Mouse (Mus musculus): ENCODE results near the gene Lcn12.

The Lcn12 gene

GRCm38 (mm10) chr2:25458911-25459310, 34.8 kb downstream of the Lcn12 start:
- DNase-seq: no peak

- no peak for DNase-seq
These were observed 36.5 kb downstream of the Lcn12 start for GRCm38 (mm10) chr2:25457022-25457896.

GRCm38 (mm10) chr2:25456205-25456953, 37.3 kb downstream of the Lcn12 start, which contains the start of gene Clic3:
Gene Clic3 (plus strand): TSS chr2:25456838.
- DNase-seq: no peak

GRCm38 (mm10) chr2:25452951-25453350, 40.8 kb downstream of the Lcn12 start:
- DNase-seq: no peak

GRCm38 (mm10) chr2:25450853-25451647, 42.7 kb downstream of the Lcn12 start:
- no peak for DNase-seq

- DNase-seq: no peak
These were observed 51.0 kb downstream of the Lcn12 start for GRCm38 (mm10) chr2:25442682-25443081.

- no peak for DNase-seq
These were observed 52.6 kb downstream of the Lcn12 start for GRCm38 (mm10) chr2:25441067-25441466.

Measured in right cerebral cortex, postnatal 25 days (tissue).